Mouse (Mus musculus): ENCODE data around the gene Hif1an. TPM values are rescaled to one million over a fixed set of nuclear protein-coding genes. Genes with fewer than 3 reads are reported as not detected.

The Hif1an gene
- polyA plus RNA-seq, 1 experiment from 2014 or later: 6.8 TPM

GRCm38 (mm10) chr19:44582103-44582502 is 19.5 kb downstream of the Hif1an start:
- Histone ChIP-seq H3K4me1 (ENCODE audit: insufficient read depth) (no peaks in the 10 kb centered on the region), H3K9ac (replicated peaks) (no peak overlapping the region), H3K27me3 (ENCODE audit: insufficient read depth, low read length) (0 out of 2 replicates have a peak, but pooled peaks cover 10% of the 10 kb centered on the region), H3K9me3 (ENCODE audit: low read length) (no peaks in the 10 kb centered on the region), H3K4me2 (ENCODE audit: low read depth, low read length) (no peak overlapping the region), H3K4me3 (ENCODE audit: low read depth, low read length) (no peak overlapping the region), H3K36me3 (replicated peaks; ENCODE audit: insufficient read depth, low read length) (no peaks in the 10 kb centered on the region), H3K27ac (ENCODE audit: low read depth) (no peak overlapping the region)
- TF ChIP-seq EP300 (IDR thresholded peaks at IDR 0.05; ENCODE audit: low read depth) (no peak), CTCF (IDR thresholded peaks at IDR 0.05; ENCODE audit: low read depth) (no peak)
- 82% methylated on average over 10 of the region's 10 CpGs for WGBS (ENCODE audit: insufficient replicate concordance)
- ATAC-seq (no peak), DNase-seq (no peak)

GRCm38 (mm10) chr19:44582638-44583309 is 20.1 kb downstream of the Hif1an start:
- Histone ChIP-seq H3K4me2 (ENCODE audit: low read depth, low read length) (no peak overlapping the region), H3K27ac (ENCODE audit: low read depth) (no peak overlapping the region), H3K36me3 (replicated peaks; ENCODE audit: insufficient read depth, low read length) (no peaks in the 10 kb centered on the region), H3K4me1 (ENCODE audit: insufficient read depth) (no peaks in the 10 kb centered on the region), H3K9me3 (ENCODE audit: low read length) (no peaks in the 10 kb centered on the region), H3K27me3 (ENCODE audit: insufficient read depth, low read length) (0 out of 2 replicates have a peak, but pooled peaks cover 10% of the 10 kb centered on the region), H3K4me3 (ENCODE audit: low read depth, low read length) (no peak overlapping the region), H3K9ac (replicated peaks) (no peak overlapping the region)
- DNase-seq: peak; percentile 93
- WGBS (ENCODE audit: insufficient replicate concordance): 33% methylated on average over 9 of the region's 9 CpGs
- TF ChIP-seq EP300 (IDR thresholded peaks at IDR 0.05; ENCODE audit: low read depth) (no peak), CTCF (IDR thresholded peaks at IDR 0.05; ENCODE audit: low read depth) (peak; percentile 100)
- peak; percentile 88 for ATAC-seq

- no peaks in the 10 kb centered on the region for H3K4me1 ChIP-seq (ENCODE audit: insufficient read depth)
- WGBS (ENCODE audit: insufficient replicate concordance): 41% methylated on average over 4 of the region's 4 CpGs
Measured at GRCm38 (mm10) chr19:44588036-44588435, 25.4 kb downstream of the Hif1an start.

GRCm38 (mm10) chr19:44589591-44590223 is 27.1 kb downstream of the Hif1an start:
- no peak overlapping the region for H3K9ac ChIP-seq (replicated peaks)
- ATAC-seq: no peak
- H3K4me2 ChIP-seq (ENCODE audit: low read depth, low read length): no peak overlapping the region

More at GRCm38 (mm10) chr19:44588036-44588435, 25.4 kb downstream of the Hif1an start:
- H3K9ac ChIP-seq (replicated peaks): no peak overlapping the region
- ATAC-seq (no peak), DNase-seq (no peak)
- H3K27ac ChIP-seq (ENCODE audit: low read depth): no peak overlapping the region
- TF ChIP-seq CTCF (IDR thresholded peaks at IDR 0.05; ENCODE audit: low read depth) (no peak), EP300 (IDR thresholded peaks at IDR 0.05; ENCODE audit: low read depth) (no peak)
- H3K4me3 ChIP-seq (ENCODE audit: low read depth, low read length): no peak overlapping the region
- no peaks in the 10 kb centered on the region for H3K9me3 ChIP-seq (ENCODE audit: low read length)
- 0 out of 2 replicates have a peak, but pooled peaks cover 7% of the 10 kb centered on the region for H3K27me3 ChIP-seq (ENCODE audit: insufficient read depth, low read length)
- no peak overlapping the region for H3K4me2 ChIP-seq (ENCODE audit: low read depth, low read length)
- no peaks in the 10 kb centered on the region for H3K36me3 ChIP-seq (replicated peaks; ENCODE audit: insufficient read depth, low read length)

DNA sequence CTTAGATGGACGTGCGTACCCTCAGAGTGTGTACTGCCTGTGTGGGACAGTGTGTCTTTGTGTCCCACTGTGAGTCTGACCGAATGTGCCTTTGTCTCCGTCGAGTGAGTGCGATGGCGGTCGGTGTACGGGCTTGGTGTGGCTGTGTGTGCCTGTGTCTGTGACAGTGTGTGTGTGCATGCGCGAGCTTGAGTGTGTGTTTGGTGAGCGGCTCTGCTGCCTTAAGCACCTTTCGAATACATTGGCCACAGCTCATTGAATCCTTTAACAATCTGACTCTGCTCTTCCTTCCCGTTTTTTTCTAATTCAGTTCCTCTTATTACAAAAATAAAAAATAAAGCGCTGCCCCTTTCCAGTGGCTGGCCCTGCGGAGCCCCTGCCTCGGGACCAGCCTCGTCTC is 28.3 kb downstream of the Hif1an start:
- H3K9ac ChIP-seq (replicated peaks): no peak overlapping the region
- 67% methylated on average over 18 of the region's 18 CpGs for WGBS (ENCODE audit: insufficient replicate concordance)
- no peak overlapping the region for H3K27ac ChIP-seq (ENCODE audit: low read depth)
- no peak overlapping the region for H3K4me3 ChIP-seq (ENCODE audit: low read depth, low read length)
- H3K4me1 ChIP-seq (ENCODE audit: insufficient read depth): no peaks in the 10 kb centered on the region
- no peak for ATAC-seq
- H3K4me2 ChIP-seq (ENCODE audit: low read depth, low read length): no peak overlapping the region
- no peaks in the 10 kb centered on the region for H3K9me3 ChIP-seq (ENCODE audit: low read length)
- 0 out of 2 replicates have a peak, but pooled peaks cover 3% of the 10 kb centered on the region for H3K27me3 ChIP-seq (ENCODE audit: insufficient read depth, low read length)
- DNase-seq: no peak
- H3K36me3 ChIP-seq (replicated peaks; ENCODE audit: insufficient read depth, low read length): no peaks in the 10 kb centered on the region
- no peak for TF ChIP-seq CTCF (IDR thresholded peaks at IDR 0.05; ENCODE audit: low read depth)
- TF ChIP-seq EP300 (IDR thresholded peaks at IDR 0.05; ENCODE audit: low read depth): no peak

More at GRCm38 (mm10) chr19:44589591-44590223, 27.1 kb downstream of the Hif1an start:
- Histone ChIP-seq H3K4me1 (ENCODE audit: insufficient read depth) (no peaks in the 10 kb centered on the region), H3K27me3 (ENCODE audit: insufficient read depth, low read length) (0 out of 2 replicates have a peak, but pooled peaks cover 7% of the 10 kb centered on the region), H3K4me3 (ENCODE audit: low read depth, low read length) (no peak overlapping the region), H3K27ac (ENCODE audit: low read depth) (no peak overlapping the region), H3K9me3 (ENCODE audit: low read length) (no peaks in the 10 kb centered on the region), H3K36me3 (replicated peaks; ENCODE audit: insufficient read depth, low read length) (no peaks in the 10 kb centered on the region)
- TF ChIP-seq EP300 (IDR thresholded peaks at IDR 0.05; ENCODE audit: low read depth) (no peak), CTCF (IDR thresholded peaks at IDR 0.05; ENCODE audit: low read depth) (no peak)
- 57% methylated on average over 7 of the region's 7 CpGs for WGBS (ENCODE audit: insufficient replicate concordance)
- DNase-seq: no peak

DNA sequence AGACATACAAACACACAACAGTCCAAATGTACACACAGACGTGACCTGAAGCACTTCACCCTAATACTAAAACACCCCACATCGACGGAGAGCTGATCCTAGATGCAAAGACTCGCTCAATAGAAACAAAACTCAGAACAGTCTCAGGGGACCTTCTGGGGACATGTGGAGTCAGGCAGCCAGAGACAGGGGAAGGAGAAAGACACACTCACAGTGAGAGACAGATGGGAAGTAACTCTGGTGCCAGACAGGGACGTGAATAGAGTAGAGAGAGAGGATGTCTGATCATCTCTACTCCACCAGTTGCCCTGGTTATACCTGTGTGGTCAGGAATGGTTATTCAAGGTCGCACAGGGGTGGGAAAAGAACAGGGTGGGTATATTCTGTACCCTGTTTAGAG is 29.0 kb downstream of the Hif1an start:
- DNase-seq: no peak

More for the DNA sequence above, 29.0 kb downstream of the Hif1an start:
- no peaks in the 10 kb centered on the region for H3K27me3 ChIP-seq (ENCODE audit: insufficient read depth, low read length)
- H3K36me3 ChIP-seq (replicated peaks; ENCODE audit: insufficient read depth, low read length): no peaks in the 10 kb centered on the region
- H3K9ac ChIP-seq (replicated peaks): no peak overlapping the region
- H3K27ac ChIP-seq (ENCODE audit: low read depth): no peak overlapping the region
- H3K9me3 ChIP-seq (ENCODE audit: low read length): no peaks in the 10 kb centered on the region
- no peak overlapping the region for H3K4me2 ChIP-seq (ENCODE audit: low read depth, low read length)
- no peak overlapping the region for H3K4me3 ChIP-seq (ENCODE audit: low read depth, low read length)
- WGBS (ENCODE audit: insufficient replicate concordance): 66% methylated on average over 6 of the region's 6 CpGs
- ATAC-seq: no peak
- no peaks in the 10 kb centered on the region for H3K4me1 ChIP-seq (ENCODE audit: insufficient read depth)
- no peak for TF ChIP-seq EP300 (IDR thresholded peaks at IDR 0.05; ENCODE audit: low read depth)
- TF ChIP-seq CTCF (IDR thresholded peaks at IDR 0.05; ENCODE audit: low read depth): no peak
